Mouse (Mus musculus) forebrain, embryonic 10.5 days (tissue): ENCODE results near the gene Ddx59. TPM values are rescaled to one million over a fixed set of nuclear protein-coding genes. Genes with fewer than 3 reads are reported as not detected.

Experiments
- DNase-seq: peaks from one replicate; pipeline ENCODE4 v3.0.0-alpha.2; 2017; ENCODE audit warnings: low spot score; ENCODE audit errors: extremely low spot score
- H3K27ac ChIP-seq: fragments of 300-500 bp; sonication (generic); 2 replicates; pipeline ENCODE4 v1.5.1; 2016; ENCODE audit warnings: mild to moderate bottlenecking
- H3K27me3 ChIP-seq: fragments of 300-500 bp; sonication (generic); 2 replicates; pipeline ENCODE4 v1.6.1; 2016; ENCODE audit warnings: mild to moderate bottlenecking; ENCODE audit not compliant: poor library complexity, severe bottlenecking
- H3K36me3 ChIP-seq: fragments of 300-500 bp; sonication (generic); replicated peaks from 2 replicates; pipeline ENCODE4 v1.6.1; 2016; ENCODE audit warnings: mild to moderate bottlenecking, moderate library complexity
- H3K4me1 ChIP-seq: fragments of 300-500 bp; sonication (generic); 2 replicates; pipeline ENCODE4 v1.6.1; 2016
- H3K4me3 ChIP-seq: fragments of 300-500 bp; sonication (generic); 2 replicates; pipeline ENCODE4 v1.5.1; 2016; ENCODE audit warnings: mild to moderate bottlenecking, moderate library complexity
- H3K9me3 ChIP-seq: fragments of 300-500 bp; sonication (generic); 2 replicates; pipeline ENCODE4 v1.6.1; 2016; ENCODE audit warnings: mild to moderate bottlenecking, moderate library complexity
- WGBS: fragments of 180-500 bp; shearing (Covaris S2); methylation state at CpG from one replicate; pipeline ENCODE4 v1.1.7; 2016; 5-methylcytosine and 5-hydroxymethylcytosine counted together
- polyA plus RNA-seq: library from polyadenylated mRNA; unstranded; fragments of >200 nt; fragmentation: Nextera tagmentation; extraction: Ambion mirVana; gene quantifications from 2 replicates; pipeline ENCODE4 v1.2.1, GENCODE M21; 2016

The Ddx59 gene
- polyA plus RNA-seq, 1 experiment from 2014 or later: 20.1 TPM

- Histone ChIP-seq H3K36me3 (no peaks in the 10 kb centered on the region), H3K4me3 (no peak overlapping the region), H3K27ac (no peak overlapping the region), H3K9me3 (no peaks in the 10 kb centered on the region), H3K27me3 (peaks cover 45% of the 10 kb centered on the region), H3K4me1 (peaks cover 13% of the 10 kb centered on the region)
- no peak for DNase-seq
- 80% methylated on average over 17 of the region's 17 CpGs for WGBS
Observed at GRCm38 (mm10) chr1:136455756-136456585, 40.9 kb downstream of the Ddx59 start.

GRCm38 (mm10) chr1:136456741-136457140 is 41.7 kb downstream of the Ddx59 start:
- no peaks in the 10 kb centered on the region for H3K9me3 ChIP-seq
- WGBS: 86% methylated on average over 6 of the region's 6 CpGs
- H3K4me3 ChIP-seq: no peak overlapping the region
- no peaks in the 10 kb centered on the region for H3K36me3 ChIP-seq
- DNase-seq: no peak
- peaks cover 13% of the 10 kb centered on the region for H3K4me1 ChIP-seq
- peaks cover 47% of the 10 kb centered on the region for H3K27me3 ChIP-seq
- H3K27ac ChIP-seq: no peak overlapping the region

GRCm38 (mm10) chr1:136457403-136457802 is 42.3 kb downstream of the Ddx59 start:
- no peak for DNase-seq
- Histone ChIP-seq H3K27me3 (peaks cover 47% of the 10 kb centered on the region), H3K4me3 (no peak overlapping the region), H3K9me3 (no peaks in the 10 kb centered on the region), H3K36me3 (no peaks in the 10 kb centered on the region), H3K27ac (no peak overlapping the region), H3K4me1 (peaks cover 8% of the 10 kb centered on the region)
- 63% methylated on average over 4 of the region's 4 CpGs for WGBS

GRCm38 (mm10) chr1:136458691-136459245 is 43.7 kb downstream of the Ddx59 start:
- peaks cover 7% of the 10 kb centered on the region; the same call in 1 of the 2 replicates for H3K4me1 ChIP-seq
- H3K27ac ChIP-seq: no peak overlapping the region
- H3K27me3 ChIP-seq: peaks cover 41% of the 10 kb centered on the region
- H3K4me3 ChIP-seq: no peak overlapping the region
- no peaks in the 10 kb centered on the region for H3K36me3 ChIP-seq
- no peaks in the 10 kb centered on the region for H3K9me3 ChIP-seq
- 28% methylated on average over 9 of the region's 9 CpGs for WGBS
- no peak for DNase-seq

- DNase-seq: no peak
- WGBS: 66% methylated on average over 10 of the region's 10 CpGs
- Histone ChIP-seq H3K36me3 (no peaks in the 10 kb centered on the region), H3K9me3 (no peaks in the 10 kb centered on the region), H3K4me3 (no peak overlapping the region), H3K4me1 (peaks cover 13% of the 10 kb centered on the region), H3K27me3 (peaks cover 12% of the 10 kb centered on the region; the same call in 1 of the 2 replicates), H3K27ac (no peak overlapping the region)
Observed at GRCm38 (mm10) chr1:136462443-136462842, 47.4 kb downstream of the Ddx59 start.

GRCm38 (mm10) chr1:136465168-136465567 is 50.1 kb downstream of the Ddx59 start:
- Histone ChIP-seq H3K4me1 (peaks cover 21% of the 10 kb centered on the region), H3K36me3 (peaks cover 25% of the 10 kb centered on the region), H3K4me3 (no peak overlapping the region), H3K9me3 (no peaks in the 10 kb centered on the region), H3K27ac (no peak overlapping the region), H3K27me3 (peaks cover 10% of the 10 kb centered on the region; the same call in 1 of the 2 replicates)
- DNase-seq: no peak

GRCm38 (mm10) chr1:136466143-136466811 is 51.2 kb downstream of the Ddx59 start, which contains the start of gene Kif14:
Gene Kif14 (plus strand): TSS chr1:136466343.
- WGBS: under 1% methylated on average over 52 of the region's 52 CpGs
- peaks cover 27% of the 10 kb centered on the region for H3K4me1 ChIP-seq
- peak within 1 kb of the TSS; percentile 82 for H3K4me3 ChIP-seq
- peak; percentile 98 for DNase-seq
- no peaks in the 10 kb centered on the region for H3K9me3 ChIP-seq
- H3K27ac ChIP-seq: peak within 1 kb of the TSS; percentile 94
- no peaks in the 10 kb centered on the region for H3K27me3 ChIP-seq
- H3K36me3 ChIP-seq: peaks cover 34% of the 10 kb centered on the region

GRCm38 (mm10) chr1:136469408-136469807 is 54.3 kb downstream of the Ddx59 start:
- Histone ChIP-seq H3K4me1 (peaks cover 27% of the 10 kb centered on the region), H3K27ac (no peak overlapping the region), H3K9me3 (no peaks in the 10 kb centered on the region), H3K4me3 (no peak overlapping the region), H3K36me3 (peaks cover 65% of the 10 kb centered on the region), H3K27me3 (no peaks in the 10 kb centered on the region)
- no peak for DNase-seq
- 95% methylated on average over 4 of the region's 4 CpGs for WGBS

GRCm38 (mm10) chr1:136470471-136470870 is 55.4 kb downstream of the Ddx59 start:
- no peak for DNase-seq
- H3K36me3 ChIP-seq: peaks cover 75% of the 10 kb centered on the region
- H3K4me1 ChIP-seq: peaks cover 27% of the 10 kb centered on the region
- H3K4me3 ChIP-seq: peak overlapping the region; percentile 14; the same call in 1 of the 2 replicates
- no peaks in the 10 kb centered on the region for H3K9me3 ChIP-seq
- WGBS: 22% methylated on average over 6 of the region's 6 CpGs
- 0 out of 2 replicates have a peak overlapping the region, but pooled peaks have one; percentile 9 for H3K27ac ChIP-seq
- no peaks in the 10 kb centered on the region for H3K27me3 ChIP-seq

Other genes starting within 250 kb of the Ddx59 start
- 0.27 and 0.28 TPM in 2 replicates for gene Mroh3, start 202.4 kb upstream of the Ddx59 start, polyA plus RNA-seq
- 21.2 and 23.2 TPM in 2 replicates for gene Inava, start 181.0 kb upstream of the Ddx59 start, polyA plus RNA-seq
- gene Gpr25, start 154.4 kb upstream of the Ddx59 start, polyA plus RNA-seq: not detected in 2 replicates
- 11.5 and 12.9 TPM in 2 replicates for gene Camsap2, start 69.2 kb upstream of the Ddx59 start, polyA plus RNA-seq
- 8.8 and 10.0 TPM in 2 replicates for gene Kif14, start 51.1 kb downstream of the Ddx59 start, polyA plus RNA-seq
- 24.7 and 27.8 TPM in 2 replicates for gene Zfp281, start 209.6 kb downstream of the Ddx59 start, polyA plus RNA-seq